Mouse (Mus musculus): ENCODE measurements at regions not wholly inside any gene's neighbourhood (a gene's known extent, or its start where the extent isn't known, plus 50 kb on each side); places are given as distances from the start of the nearest gene placed in this dataset.

DNA sequence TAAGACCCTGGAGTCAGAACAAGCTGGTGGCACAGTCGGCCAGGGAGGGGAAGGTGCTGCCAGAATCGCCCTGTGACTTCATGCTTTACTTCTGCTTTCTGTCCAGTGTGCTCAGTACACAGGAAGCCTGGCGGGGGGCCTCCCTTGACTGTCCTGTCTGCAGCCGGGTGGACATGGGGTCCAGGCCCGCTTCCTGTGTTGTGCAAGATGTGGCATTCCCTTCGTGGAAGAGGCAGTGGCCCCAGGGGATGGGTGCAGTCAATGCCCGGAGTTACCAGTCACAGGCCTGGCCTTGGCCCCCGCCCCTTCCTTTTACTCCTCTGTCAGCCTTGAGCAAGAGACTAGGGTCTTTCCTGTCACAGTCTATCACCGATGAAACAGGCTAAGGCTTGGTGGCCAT, 64.3 kb upstream of the Tmem189 start:
- TF ChIP-seq CTCF (IDR thresholded peaks at IDR 0.05; ENCODE audit: extremely low read depth, insufficient read depth, low read length), result no peak
- no peak for TF ChIP-seq POLR2A (IDR thresholded peaks at IDR 0.05; ENCODE audit: extremely low read depth, insufficient read depth, low read length)
